Mouse (Mus musculus) liver, postnatal 0 days (tissue): ENCODE measurements at regions not wholly inside any gene's neighbourhood (a gene's known extent, or its start where the extent isn't known, plus 50 kb on each side); places are given as distances from the start of the nearest gene placed in this dataset.

Experiments used
- ATAC-seq: fragments of 200-750 bp; cut with Nextera tagmentation; 2 replicates; pipeline ENCODE4 v1.8.0; 2017; ENCODE audit warnings: mild to moderate bottlenecking, moderate library complexity
- DNase-seq: peaks from one replicate; pipeline ENCODE4 v3.0.0-alpha.2; 2016
- H3K27ac ChIP-seq: fragments of 300-500 bp; sonication (generic); 2 replicates; pipeline ENCODE4 v1.5.1; 2014; ENCODE audit warnings: antibody characterized with exemption, moderate library complexity, mild to moderate bottlenecking, low read depth
- H3K27me3 ChIP-seq: fragments of 300-500 bp; sonication (generic); 2 replicates; pipeline ENCODE4 v1.6.1; 2014; ENCODE audit warnings: low read length, control low read depth, mixed read lengths; ENCODE audit not compliant: insufficient read depth
- H3K36me3 ChIP-seq: fragments of 300-500 bp; sonication (generic); replicated peaks from 2 replicates; pipeline ENCODE4 v1.6.1; 2014; ENCODE audit warnings: mild to moderate bottlenecking, control low read depth, low read length, moderate library complexity, mixed read lengths; ENCODE audit not compliant: insufficient read depth
- H3K4me1 ChIP-seq: fragments of 300-500 bp; sonication (generic); 2 replicates; pipeline ENCODE4 v1.6.1; 2014; ENCODE audit warnings: antibody characterized with exemption, mild to moderate bottlenecking, control low read depth; ENCODE audit not compliant: insufficient read depth
- H3K4me2 ChIP-seq: fragments of 300-500 bp; sonication (generic); 2 replicates; pipeline ENCODE4 v1.6.1; 2014; ENCODE audit warnings: low read depth, mild to moderate bottlenecking, low read length, moderate library complexity, mixed read lengths
- H3K4me3 ChIP-seq: fragments of 300-500 bp; sonication (generic); 2 replicates; pipeline ENCODE4 v1.5.1; 2014; ENCODE audit warnings: low read depth, low read length
- H3K9ac ChIP-seq: fragments of 300-500 bp; sonication (generic); replicated peaks from 2 replicates; pipeline ENCODE4 v1.6.1; 2014; ENCODE audit warnings: mild to moderate bottlenecking, moderate library complexity
- H3K9me3 ChIP-seq: fragments of 300-500 bp; sonication (generic); 2 replicates; pipeline ENCODE4 v1.6.1; 2016; ENCODE audit warnings: mild to moderate bottlenecking, control low read depth, low read length, mixed read lengths
- CTCF ChIP-seq: sonication (generic); IDR thresholded peaks from 2 replicates; pipeline ENCODE4 v1.5.1; 2016; ENCODE audit warnings: antibody characterized with exemption, low read depth
- EP300 ChIP-seq: IDR thresholded peaks from 2 replicates; pipeline ENCODE4 v1.6.1; 2016; ENCODE audit warnings: antibody characterized with exemption, low read depth, mild to moderate bottlenecking
- WGBS: fragments of 180-500 bp; shearing (Covaris S2); extraction: QIAGEN DNeasy Blood & Tissue Kit; methylation state at CpG from one replicate; pipeline ENCODE4 v1.1.7; 2014; ENCODE audit not compliant: insufficient replicate concordance; 5-methylcytosine and 5-hydroxymethylcytosine counted together

GRCm38 (mm10) chr5:125907332-125907731 lies 375.8 kb downstream of the Tmem132b start:
- no peak overlapping the region for H3K4me2 ChIP-seq
- no peaks in the 10 kb centered on the region for H3K36me3 ChIP-seq
- no peak overlapping the region for H3K9ac ChIP-seq
- DNase-seq (no peak), ATAC-seq (no peak)
- H3K27ac ChIP-seq = no peak overlapping the region
- H3K4me1 ChIP-seq = no peaks in the 10 kb centered on the region
- H3K4me3 ChIP-seq = no peak overlapping the region
- H3K9me3 ChIP-seq = 0 out of 2 replicates have a peak, but pooled peaks cover 2% of the 10 kb centered on the region
- WGBS = 77% methylated on average over 4 of the region's 4 CpGs
- TF ChIP-seq EP300 = no peak
- TF ChIP-seq CTCF = no peak
- H3K27me3 ChIP-seq = no peaks in the 10 kb centered on the region

- Histone ChIP-seq H3K27me3 (no peaks in the 10 kb centered on the region), H3K27ac (no peak overlapping the region), H3K4me2 (no peak overlapping the region), H3K4me3 (no peak overlapping the region), H3K36me3 (no peaks in the 10 kb centered on the region), H3K4me1 (no peaks in the 10 kb centered on the region), H3K9ac (no peak overlapping the region), H3K9me3 (0 out of 2 replicates have a peak, but pooled peaks cover 2% of the 10 kb centered on the region)
- TF ChIP-seq CTCF = no peak
- TF ChIP-seq EP300 = no peak
- ATAC-seq (no peak), DNase-seq (no peak)
- WGBS = 80% methylated on average over 5 of the region's 5 CpGs
Measured at GRCm38 (mm10) chr5:125907909-125908308, 376.3 kb downstream of the Tmem132b start.

GRCm38 (mm10) chr5:125915857-125916256 lies 384.3 kb downstream of the Tmem132b start:
- H3K9me3 ChIP-seq = 0 out of 2 replicates have a peak, but pooled peaks cover 2% of the 10 kb centered on the region
- ATAC-seq (no peak), DNase-seq (no peak)
- H3K27ac ChIP-seq = no peak overlapping the region
- no peak overlapping the region for H3K4me3 ChIP-seq
- TF ChIP-seq EP300 = no peak
- no peak for TF ChIP-seq CTCF
- no peaks in the 10 kb centered on the region for H3K36me3 ChIP-seq
- no peaks in the 10 kb centered on the region for H3K27me3 ChIP-seq
- H3K4me2 ChIP-seq = no peak overlapping the region
- H3K9ac ChIP-seq = no peak overlapping the region
- no peaks in the 10 kb centered on the region for H3K4me1 ChIP-seq
- WGBS = 74% methylated on average over 4 of the region's 4 CpGs

GRCm38 (mm10) chr5:125920965-125921364 lies 389.4 kb downstream of the Tmem132b start:
- 31% methylated on average over 11 of the region's 11 CpGs for WGBS
- H3K27me3 ChIP-seq = no peaks in the 10 kb centered on the region
- DNase-seq (no peak), ATAC-seq (no peak)
- no peak overlapping the region for H3K4me3 ChIP-seq
- no peaks in the 10 kb centered on the region for H3K36me3 ChIP-seq
- TF ChIP-seq EP300 (no peak), CTCF (no peak)
- no peaks in the 10 kb centered on the region for H3K9me3 ChIP-seq
- H3K4me2 ChIP-seq = no peak overlapping the region
- H3K27ac ChIP-seq = no peak overlapping the region
- H3K4me1 ChIP-seq = no peaks in the 10 kb centered on the region
- no peak overlapping the region for H3K9ac ChIP-seq

GRCm38 (mm10) chr5:125925856-125926497 lies 394.4 kb downstream of the Tmem132b start:
- no peaks in the 10 kb centered on the region for H3K36me3 ChIP-seq
- no peaks in the 10 kb centered on the region for H3K27me3 ChIP-seq
- DNase-seq (no peak), ATAC-seq (no peak)
- H3K9ac ChIP-seq = no peak overlapping the region
- no peaks in the 10 kb centered on the region for H3K4me1 ChIP-seq
- TF ChIP-seq EP300 (no peak), CTCF (no peak)
- no peak overlapping the region for H3K4me2 ChIP-seq
- H3K9me3 ChIP-seq = peaks cover 3% of the 10 kb centered on the region; the same call in 1 of the 2 replicates
- H3K4me3 ChIP-seq = no peak overlapping the region
- 69% methylated on average over 7 of the region's 7 CpGs for WGBS
- H3K27ac ChIP-seq = no peak overlapping the region

- WGBS = 81% methylated on average over 4 of the region's 4 CpGs
Measured at GRCm38 (mm10) chr5:125931502-125931901, 399.9 kb downstream of the Tmem132b start.

More at GRCm38 (mm10) chr5:125931502-125931901, 399.9 kb downstream of the Tmem132b start:
- Histone ChIP-seq H3K4me2 (no peak overlapping the region), H3K27me3 (no peaks in the 10 kb centered on the region), H3K4me1 (no peaks in the 10 kb centered on the region), H3K36me3 (no peaks in the 10 kb centered on the region), H3K4me3 (no peak overlapping the region), H3K9ac (no peak overlapping the region), H3K27ac (no peak overlapping the region), H3K9me3 (peaks cover 3% of the 10 kb centered on the region; the same call in 1 of the 2 replicates)
- no peak for DNase-seq
- ATAC-seq = no peak
- TF ChIP-seq EP300 (no peak), CTCF (no peak)
